Mouse (Mus musculus): ENCODE data around the gene Dixdc1.
"Not testable (repeated sequence)": the region's sequence is repeated elsewhere in the genome, so short reads cannot be mapped to it uniquely, and the experiment has no call there.

Dixdc1 gene

GRCm38 (mm10) chr9:50646826-50647370 lies 92.4 kb downstream of the Dixdc1 start:
- DNase-seq: no peak

- no peak for DNase-seq
These were observed 105.0 kb downstream of the Dixdc1 start for GRCm38 (mm10) chr9:50634270-50634669.

- DNase-seq: peak; percentile 23
These were observed 106.3 kb downstream of the Dixdc1 start for GRCm38 (mm10) chr9:50633059-50633458.

- no peak for DNase-seq
These were observed 107.2 kb downstream of the Dixdc1 start for GRCm38 (mm10) chr9:50632016-50632688.

- DNase-seq: not testable (repeated sequence)
These were observed 108.4 kb downstream of the Dixdc1 start for GRCm38 (mm10) chr9:50630903-50631302.

GRCm38 (mm10) chr9:50617794-50618330 lies 121.5 kb downstream of the Dixdc1 start:
- DNase-seq: no peak

GRCm38 (mm10) chr9:50616766-50617603 lies 122.3 kb downstream of the Dixdc1 start, which contains the start of the genes Pih1d2 and Nkapd1:
Gene Pih1d2 (plus strand): TSS chr9:50617321.
Gene Nkapd1 (minus strand): TSS chr9:50617464.
- peak; percentile 95 for DNase-seq

GRCm38 (mm10) chr9:50616161-50616560 lies 123.2 kb downstream of the Dixdc1 start:
- no peak for DNase-seq
